In the genomic region with DNA sequence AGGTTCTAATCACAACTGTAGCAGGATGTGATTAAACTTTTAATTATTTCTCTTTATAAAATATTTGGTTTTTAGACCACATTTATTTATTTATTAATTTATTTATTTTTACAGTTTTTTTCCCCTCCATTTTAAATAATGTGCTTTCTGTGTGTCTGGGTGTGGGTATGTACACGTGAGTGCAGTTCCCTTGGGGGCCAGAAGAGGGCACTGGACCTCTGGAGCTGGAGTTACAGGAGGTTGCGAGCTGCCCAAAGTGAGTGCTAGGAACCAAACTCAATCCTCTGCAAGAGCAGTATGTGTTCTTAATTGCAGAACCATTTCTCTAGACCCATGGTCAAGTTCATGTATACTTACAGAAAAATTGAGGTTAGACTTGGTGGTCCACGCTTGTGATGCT, we compare ENCODE assay signal across 1 mouse cellular context.
TF ChIP-seq lines count a peak whose summit lies in the region.

No protein-coding gene starts in this region.

TF ChIP-seq in MEL, 35 proteins besides CTCF, POLR2A, EP300 and RAD21 (continued from another document):
- no peak for TF ChIP-seq ZMIZ1 (IDR thresholded peaks at IDR 0.05; ENCODE audit: low read depth, low read length)
- no peak for TF ChIP-seq MYC (IDR thresholded peaks at IDR 0.05; ENCODE audit: low read depth, low read length)
- no peak for TF ChIP-seq TAL1 (IDR thresholded peaks at IDR 0.05; ENCODE audit: low read length)
- no peak for TF ChIP-seq BHLHE40 (IDR thresholded peaks at IDR 0.05; ENCODE audit: borderline replicate concordance, low read depth, low read length)
- TF ChIP-seq TBP (IDR thresholded peaks at IDR 0.05; ENCODE audit: low read depth, low read length) = no peak
TF ChIP-seq in MEL: peak in this region for 0.
